In the genomic region with DNA sequence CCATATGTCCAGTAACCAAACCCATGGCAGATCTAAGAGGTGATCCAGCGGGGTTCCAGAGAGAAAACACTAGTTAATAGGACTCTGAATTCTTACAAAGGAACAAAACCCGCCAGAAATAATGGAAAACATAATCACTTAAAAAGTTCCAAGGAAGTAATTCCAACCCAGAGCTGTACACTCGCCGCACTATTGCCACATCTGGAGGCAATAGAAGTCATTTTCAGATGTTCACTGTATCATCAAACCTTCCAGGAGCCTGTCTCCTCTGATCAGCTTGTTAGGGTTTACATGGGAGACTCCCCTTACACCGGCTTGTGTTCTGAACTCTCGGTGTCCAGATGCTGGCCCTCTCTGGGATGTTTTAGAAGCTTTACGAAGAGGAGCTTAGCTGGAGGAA, we compare ENCODE assay signal across 9 mouse cellular contexts.
"Had no signal": no experiment of that assay in that cellular context is flagged by ENCODE, and none has a peak within 500 bp of the region (broad histone marks: within the 10 kb centered on the region; RNA-seq: fewer than 3 reads in every experiment).

No protein-coding gene starts in this region.

- H3K4me2 ChIP-seq: midbrain, embryonic 13.5 days had no signal

- H3K9ac ChIP-seq: liver, embryonic 14.5 days; midbrain, embryonic 13.5 days had no signal

- H3K4me3 ChIP-seq: layer of hippocampus, adult 2 months; midbrain, embryonic 13.5 days had no signal

- H3K27ac ChIP-seq: layer of hippocampus, adult 2 months; liver, embryonic 14.5 days; midbrain, embryonic 13.5 days had no signal

- ATAC-seq: midbrain, embryonic 13.5 days had no signal

- DNase-seq: kidney, postnatal 10 days; kidney, postnatal 4 days; left cerebral cortex, postnatal 4 days; lung, adult 18-20 months; right cerebral cortex, postnatal 25 days; thymus, postnatal 36 days had no signal

- H3K4me1 ChIP-seq: midbrain, embryonic 13.5 days had no signal

- H3K36me3 ChIP-seq: midbrain, embryonic 13.5 days had no signal

- H3K9me3 ChIP-seq: midbrain, embryonic 13.5 days had no signal

- H3K27me3 ChIP-seq: midbrain, embryonic 13.5 days had no signal
